Mouse (Mus musculus) heart, embryonic 11.5 days (tissue): ENCODE data around the gene Gtf2a1l. TPM values are rescaled to one million over a fixed set of nuclear protein-coding genes. Genes with fewer than 3 reads are reported as not detected.

Source experiments
- ATAC-seq: fragments of 200-750 bp; cut with Nextera tagmentation; replicated peaks from 2 replicates; pipeline ENCODE4 v1.8.0; 2017; ENCODE audit warnings: moderate library complexity; ENCODE audit not compliant: insufficient number of reproducible peaks, low FRiP score, low TSS enrichment
- H3K27ac ChIP-seq: fragments of 300-500 bp; sonication (generic); 2 replicates; pipeline ENCODE4 v1.5.1; 2014; ENCODE audit warnings: mild to moderate bottlenecking, low read depth, low read length
- H3K27me3 ChIP-seq: fragments of 300-500 bp; sonication (generic); 2 replicates; pipeline ENCODE4 v1.6.1; 2014; ENCODE audit warnings: mild to moderate bottlenecking, low read length, mixed read lengths; ENCODE audit not compliant: control insufficient read depth, insufficient read depth
- H3K36me3 ChIP-seq: fragments of 300-500 bp; sonication (generic); 2 replicates; pipeline ENCODE4 v1.6.1; 2014; ENCODE audit warnings: mild to moderate bottlenecking, low read length, moderate library complexity, mixed read lengths; ENCODE audit not compliant: control insufficient read depth, insufficient read depth
- H3K4me1 ChIP-seq: fragments of 300-500 bp; sonication (generic); 2 replicates; pipeline ENCODE4 v1.6.1; 2014; ENCODE audit warnings: low read length; ENCODE audit not compliant: control insufficient read depth, insufficient read depth
- H3K4me2 ChIP-seq: fragments of 300-500 bp; sonication (generic); 2 replicates; pipeline ENCODE4 v1.6.1; 2014; ENCODE audit warnings: mild to moderate bottlenecking, moderate library complexity
- H3K4me3 ChIP-seq: fragments of 300-500 bp; sonication (generic); 2 replicates; pipeline ENCODE4 v1.5.1; 2014; ENCODE audit warnings: low read depth, low read length
- H3K9ac ChIP-seq: fragments of 300-500 bp; sonication (generic); 2 replicates; pipeline ENCODE4 v1.6.1; 2014; ENCODE audit warnings: mild to moderate bottlenecking, low read depth, low read length, moderate library complexity
- H3K9me3 ChIP-seq: fragments of 300-500 bp; sonication (generic); replicated peaks from 2 replicates; pipeline ENCODE4 v1.6.1; 2016; ENCODE audit warnings: low read length; ENCODE audit not compliant: control insufficient read depth
- WGBS: fragments of 180-500 bp; shearing (Covaris S2); extraction: QIAGEN DNeasy Blood & Tissue Kit; methylation state at CpG from one replicate; pipeline ENCODE4 v1.1.7; 2014; ENCODE audit not compliant: insufficient replicate concordance; 5-methylcytosine and 5-hydroxymethylcytosine counted together
- polyA plus RNA-seq: library from polyadenylated mRNA; unstranded; fragments of >200 nt; fragmentation: Nextera tagmentation; extraction: Ambion mirVana; gene quantifications from 2 replicates; pipeline ENCODE4 v1.2.1, GENCODE M21; 2014

Gtf2a1l gene
- polyA plus RNA-seq, 1 experiment from 2014 or later, result 0.21 TPM

DNA sequence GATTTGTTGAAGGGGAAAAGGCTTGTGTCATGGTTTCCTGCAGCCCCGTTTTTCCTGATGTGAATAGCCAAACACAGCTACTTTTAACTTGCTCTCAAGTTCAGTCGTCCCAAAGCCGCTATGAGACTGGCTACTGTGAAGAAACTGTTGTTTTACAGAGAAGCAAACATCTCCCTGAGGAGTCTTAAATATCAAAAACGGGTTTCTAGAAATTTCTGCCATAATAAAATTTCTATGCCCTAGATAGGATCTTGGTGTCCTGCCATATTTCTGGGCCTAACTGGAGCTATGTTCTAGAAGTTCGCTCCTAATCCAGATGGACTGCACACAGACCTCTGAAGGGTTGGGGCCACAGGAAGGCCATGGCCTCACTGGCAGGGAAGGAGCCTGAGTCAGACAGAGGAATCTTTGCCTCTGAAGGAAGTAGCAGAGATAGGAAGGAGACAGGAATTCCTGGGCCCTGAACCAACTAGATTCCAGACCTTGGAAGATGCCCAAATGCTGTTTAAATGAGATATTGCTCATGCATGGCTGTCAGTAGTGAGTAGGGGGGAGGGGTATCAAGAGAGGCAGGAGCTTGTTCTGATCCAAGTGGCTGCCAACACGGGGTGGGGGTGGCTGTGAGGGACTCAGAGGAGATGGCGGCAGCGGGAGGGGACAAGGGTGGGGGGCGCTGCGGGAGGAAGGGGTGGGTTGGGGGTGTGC lies 39.6 kb upstream of the Gtf2a1l start:
- Histone ChIP-seq H3K4me2 (peak overlapping the region; percentile 52), H3K4me1 (peaks cover 44% of the 10 kb centered on the region), H3K27me3 (no peaks in the 10 kb centered on the region), H3K27ac (peak overlapping the region; percentile 87), H3K36me3 (no peaks in the 10 kb centered on the region), H3K9ac (peak overlapping the region; percentile 28; the same call in 1 of the 2 replicates), H3K4me3 (no peak overlapping the region), H3K9me3 (no peaks in the 10 kb centered on the region)
- WGBS, result 23% methylated on average over 9 of the region's 10 CpGs
- ATAC-seq, result peak; percentile 60

- peaks cover 44% of the 10 kb centered on the region for H3K4me1 ChIP-seq
- 0 out of 2 replicates have a peak overlapping the region, but pooled peaks have one; percentile 28 for H3K9ac ChIP-seq
- H3K4me3 ChIP-seq, result no peak overlapping the region
Observed at GRCm38 (mm10) chr17:88629381-88629759, 39.1 kb upstream of the Gtf2a1l start.

GRCm38 (mm10) chr17:88629931-88630553 lies 38.4 kb upstream of the Gtf2a1l start:
- Histone ChIP-seq H3K4me2 (peak overlapping the region; percentile 52), H3K27ac (peak overlapping the region; percentile 87), H3K9me3 (no peaks in the 10 kb centered on the region), H3K9ac (peak overlapping the region; percentile 63; the same call in 1 of the 2 replicates), H3K36me3 (no peaks in the 10 kb centered on the region), H3K27me3 (no peaks in the 10 kb centered on the region), H3K4me3 (no peak overlapping the region), H3K4me1 (peaks cover 44% of the 10 kb centered on the region)
- 26% methylated on average over 11 of the region's 11 CpGs for WGBS
- no peak for ATAC-seq

More at GRCm38 (mm10) chr17:88629381-88629759, 39.1 kb upstream of the Gtf2a1l start:
- no peaks in the 10 kb centered on the region for H3K36me3 ChIP-seq
- peak; percentile 36 for ATAC-seq
- 15% methylated on average over 4 of the region's 4 CpGs for WGBS
- H3K4me2 ChIP-seq, result peak overlapping the region; percentile 52
- no peaks in the 10 kb centered on the region for H3K9me3 ChIP-seq
- H3K27me3 ChIP-seq, result no peaks in the 10 kb centered on the region
- H3K27ac ChIP-seq, result peak overlapping the region; percentile 87

GRCm38 (mm10) chr17:88630554-88630948 lies 37.9 kb upstream of the Gtf2a1l start:
- no peaks in the 10 kb centered on the region for H3K36me3 ChIP-seq
- H3K4me3 ChIP-seq, result no peak overlapping the region
- H3K27me3 ChIP-seq, result no peaks in the 10 kb centered on the region
- no peak overlapping the region; the same call in 1 of the 2 replicates for H3K9ac ChIP-seq
- no peak for ATAC-seq
- H3K27ac ChIP-seq, result peak overlapping the region; percentile 87
- H3K4me1 ChIP-seq, result peaks cover 41% of the 10 kb centered on the region
- H3K9me3 ChIP-seq, result no peaks in the 10 kb centered on the region
- peak overlapping the region; percentile 52; the same call in 1 of the 2 replicates for H3K4me2 ChIP-seq
- WGBS, result 73% methylated on average over 3 of the region's 3 CpGs

GRCm38 (mm10) chr17:88632631-88633030 lies 35.8 kb upstream of the Gtf2a1l start:
- peaks cover 21% of the 10 kb centered on the region for H3K4me1 ChIP-seq
- no peak overlapping the region for H3K4me2 ChIP-seq
- H3K9ac ChIP-seq, result no peak overlapping the region
- no peak overlapping the region for H3K4me3 ChIP-seq
- H3K27me3 ChIP-seq, result no peaks in the 10 kb centered on the region
- no peak overlapping the region for H3K27ac ChIP-seq
- H3K9me3 ChIP-seq, result no peaks in the 10 kb centered on the region
- no peaks in the 10 kb centered on the region for H3K36me3 ChIP-seq
- WGBS, result 84% methylated on average over 3 of the region's 3 CpGs
- ATAC-seq, result no peak

DNA sequence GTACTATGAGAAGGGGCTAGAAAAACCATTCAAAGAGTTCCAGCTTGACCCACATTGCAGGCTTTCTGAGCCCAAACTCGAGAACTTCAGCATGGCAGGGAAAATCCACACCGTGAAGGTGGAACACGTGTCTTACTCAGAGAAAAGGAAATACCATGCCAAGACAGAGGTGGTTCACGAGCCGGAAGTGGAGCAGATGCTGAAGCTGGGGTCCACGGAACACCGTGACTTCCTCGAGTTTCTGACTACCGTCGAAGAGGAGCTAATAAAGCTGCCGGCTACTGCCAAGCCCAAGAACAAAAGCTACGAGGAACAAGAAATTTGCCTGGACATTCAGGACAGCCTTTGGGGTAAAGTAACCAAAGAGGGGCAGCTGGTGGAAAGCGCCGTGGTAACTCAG lies 32.4 kb upstream of the Gtf2a1l start:
- Histone ChIP-seq H3K9ac (no peak overlapping the region), H3K36me3 (no peaks in the 10 kb centered on the region), H3K4me3 (no peak overlapping the region), H3K27ac (no peak overlapping the region), H3K4me1 (no peaks in the 10 kb centered on the region), H3K4me2 (no peak overlapping the region), H3K27me3 (no peaks in the 10 kb centered on the region), H3K9me3 (no peaks in the 10 kb centered on the region)
- ATAC-seq, result no peak
- 80% methylated on average over 14 of the region's 14 CpGs for WGBS

GRCm38 (mm10) chr17:88636587-88636986 lies 31.9 kb upstream of the Gtf2a1l start:
- H3K9me3 ChIP-seq, result no peaks in the 10 kb centered on the region
- H3K4me2 ChIP-seq, result no peak overlapping the region
- 57% methylated on average over 12 of the region's 12 CpGs for WGBS
- H3K9ac ChIP-seq, result no peak overlapping the region
- H3K27me3 ChIP-seq, result no peaks in the 10 kb centered on the region
- no peaks in the 10 kb centered on the region for H3K4me1 ChIP-seq
- ATAC-seq, result no peak
- no peaks in the 10 kb centered on the region for H3K36me3 ChIP-seq
- no peak overlapping the region for H3K27ac ChIP-seq
- no peak overlapping the region for H3K4me3 ChIP-seq

GRCm38 (mm10) chr17:88641012-88641411 lies 27.4 kb upstream of the Gtf2a1l start:
- no peak overlapping the region for H3K27ac ChIP-seq
- H3K36me3 ChIP-seq, result peaks cover 2% of the 10 kb centered on the region; the same call in 1 of the 2 replicates
- H3K27me3 ChIP-seq, result no peaks in the 10 kb centered on the region
- H3K4me2 ChIP-seq, result no peak overlapping the region
- no peak overlapping the region for H3K4me3 ChIP-seq
- H3K4me1 ChIP-seq, result no peaks in the 10 kb centered on the region
- no peak overlapping the region for H3K9ac ChIP-seq
- H3K9me3 ChIP-seq, result no peaks in the 10 kb centered on the region
- no peak for ATAC-seq
- WGBS, result 23% methylated on average over 6 of the region's 6 CpGs
